Mouse (Mus musculus) lung, postnatal 14 days (tissue): ENCODE results near the gene Grap2.

Source experiments
- DNase-seq: peaks from one replicate; pipeline ENCODE4 v3.0.0; 2021

Gene Grap2

GRCm38 (mm10) chr15:80572291-80572690, at the start of gene Grap2:
Gene Grap2, plus strand, starts transcription at chr15:80572594.
- DNase-seq = peak; percentile 13

- no peak for DNase-seq
Measured at GRCm38 (mm10) chr15:80529955-80530869, 42.2 kb upstream of the Grap2 start.

- DNase-seq = no peak
Measured at GRCm38 (mm10) chr15:80531026-80531425, 41.4 kb upstream of the Grap2 start.

- DNase-seq = no peak
Measured at GRCm38 (mm10) chr15:80532281-80533072, 39.9 kb upstream of the Grap2 start.

GRCm38 (mm10) chr15:80533274-80533673, 39.1 kb upstream of the Grap2 start:
- no peak for DNase-seq

- DNase-seq = no peak
Measured at GRCm38 (mm10) chr15:80536051-80536450, 36.3 kb upstream of the Grap2 start.

- DNase-seq = no peak
Measured at GRCm38 (mm10) chr15:80538075-80538474, 34.3 kb upstream of the Grap2 start.

GRCm38 (mm10) chr15:80538671-80539340, 33.6 kb upstream of the Grap2 start:
- no peak for DNase-seq

- no peak for DNase-seq
Measured at GRCm38 (mm10) chr15:80544115-80544514, 28.3 kb upstream of the Grap2 start.

GRCm38 (mm10) chr15:80545430-80545829, 27.0 kb upstream of the Grap2 start:
- no peak for DNase-seq

- no peak for DNase-seq
Measured at GRCm38 (mm10) chr15:80554860-80555822, 17.3 kb upstream of the Grap2 start.

- no peak for DNase-seq
Measured at GRCm38 (mm10) chr15:80556021-80556420, 16.4 kb upstream of the Grap2 start.

- no peak for DNase-seq
Measured at GRCm38 (mm10) chr15:80557745-80558144, 14.6 kb upstream of the Grap2 start.

- no peak for DNase-seq
Measured at GRCm38 (mm10) chr15:80559534-80559933, 12.9 kb upstream of the Grap2 start.

GRCm38 (mm10) chr15:80559978-80560377, 12.4 kb upstream of the Grap2 start:
- no peak for DNase-seq

- DNase-seq = no peak
Measured at GRCm38 (mm10) chr15:80560646-80561580, 11.5 kb upstream of the Grap2 start.

GRCm38 (mm10) chr15:80562446-80562845, 9.9 kb upstream of the Grap2 start:
- DNase-seq = no peak

GRCm38 (mm10) chr15:80563634-80564208, 8.7 kb upstream of the Grap2 start:
- no peak for DNase-seq

- no peak for DNase-seq
Measured at GRCm38 (mm10) chr15:80565106-80565665, 7.2 kb upstream of the Grap2 start, which contains the start of gene Enthd1. Gene Enthd1, minus strand, starts transcription at chr15:80565156.

- no peak for DNase-seq
Measured at GRCm38 (mm10) chr15:80566696-80567095, 5.7 kb upstream of the Grap2 start.
